ENCODE assay signal across 21 mouse cellular contexts in the genomic region with DNA sequence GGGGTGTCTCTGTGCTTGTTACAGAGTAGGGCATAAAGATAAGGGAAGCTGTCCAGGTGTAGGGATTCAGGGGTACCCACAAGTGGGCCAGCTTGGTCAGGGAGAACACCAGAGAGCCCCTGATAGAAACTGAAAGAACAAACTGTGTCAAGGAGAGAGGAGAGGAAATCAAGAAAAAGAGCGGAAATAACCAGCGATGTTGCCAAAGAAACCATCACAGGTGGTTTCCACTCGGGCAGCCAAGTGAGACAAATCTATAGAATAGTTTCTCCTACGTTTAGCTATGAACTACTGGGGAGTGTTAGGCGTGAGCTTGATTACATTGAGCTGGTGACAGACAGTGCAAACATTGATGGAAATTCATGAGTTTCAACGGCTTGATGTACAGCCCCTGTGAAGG.
DNase-seq lines count a peak whose midpoint lies in the region; ATAC-seq and TF ChIP-seq lines count a peak whose summit lies in the region.
"Had no signal": no experiment of that assay in that cellular context is flagged by ENCODE, and none has a peak within 500 bp of the region (broad histone marks: within the 10 kb centered on the region; RNA-seq: fewer than 3 reads in every experiment).

No protein-coding gene starts in this region.

- ATAC-seq in megakaryocyte, adult 5-6 weeks (ENCODE audit: poor library complexity, severe bottlenecking) = peak; percentile 36
- ATAC-seq: intestine, embryonic 16.5 days had no signal

- H3K36me3 ChIP-seq in thymus, adult 2 months (ENCODE audit: control insufficient read depth, insufficient read depth, low read length) = no peaks in the 10 kb centered on the region
- H3K36me3 ChIP-seq: embryonic facial prominence, embryonic 15.5 days; forebrain, embryonic 10.5 days; heart, embryonic 15.5 days; hindbrain, embryonic 13.5 days; limb, embryonic 15.5 days; lung, embryonic 15.5 days; neural tube, embryonic 13.5 days had no signal

- H3K27ac ChIP-seq in thymus, adult 2 months (ENCODE audit: control insufficient read depth, insufficient read depth, low read length) = no peak overlapping the region
- H3K27ac ChIP-seq: embryonic facial prominence, embryonic 15.5 days; forebrain, embryonic 10.5 days; heart, embryonic 15.5 days; hindbrain, embryonic 13.5 days; limb, embryonic 15.5 days; lung, embryonic 15.5 days; neural tube, embryonic 13.5 days had no signal

- H3K27me3 ChIP-seq in thymus, adult 2 months (ENCODE audit: control insufficient read depth, insufficient read depth, low read length) = no peaks in the 10 kb centered on the region
- H3K27me3 ChIP-seq: embryonic facial prominence, embryonic 15.5 days; heart, embryonic 15.5 days; hindbrain, embryonic 13.5 days; limb, embryonic 15.5 days; lung, embryonic 15.5 days; neural tube, embryonic 13.5 days had no signal

- intact Hi-C loops in heart, postnatal 25 days (cut with DNase I) = no loop called here

- peaks cover 2% of the 10 kb centered on the region; the same call in 1 of the 2 replicates for H3K4me1 ChIP-seq in thymus, adult 2 months (replicated peaks; ENCODE audit: control insufficient read depth, insufficient read depth, low read length)
- H3K4me1 ChIP-seq: embryonic facial prominence, embryonic 15.5 days; forebrain, embryonic 10.5 days; heart, embryonic 15.5 days; hindbrain, embryonic 13.5 days; limb, embryonic 15.5 days; lung, embryonic 15.5 days; neural tube, embryonic 13.5 days had no signal

- peak; percentile 4 for DNase-seq in adrenal gland, postnatal 14 days
- no peak for DNase-seq in adrenal gland, postnatal 10 days
- peak; percentile 22 for DNase-seq in thymus, adult 2 months
- no peak for DNase-seq in thymus, postnatal 0 days (ENCODE audit: low spot score)
- peak; percentile 18 for DNase-seq in thymus, postnatal 25 days
- DNase-seq in heart, postnatal 25 days (ENCODE audit: low spot score) = no peak
- DNase-seq in urinary bladder, adult 2 months (ENCODE audit: low spot score) = no peak
- DNase-seq: cerebellum, postnatal 10 days; embryo, embryonic 11 days; heart, adult 11 months; kidney, postnatal 36 days; right cerebral cortex, postnatal 25 days had no signal

- 8% methylated on average over 6 of the region's 6 CpGs for WGBS in thymus, adult 2 months

- TF ChIP-seq POLR2A in thymus, adult 2 months (IDR thresholded peaks at IDR 0.05; ENCODE audit: control insufficient read depth, extremely low read depth, insufficient read depth, low read length, poor library complexity) = no peak

- no peak for TF ChIP-seq CTCF in thymus, adult 2 months (IDR thresholded peaks at IDR 0.05; ENCODE audit: borderline replicate concordance, control insufficient read depth, extremely low read depth, insufficient read depth, low read length, poor library complexity)

- H3K4me3 ChIP-seq in thymus, adult 2 months (ENCODE audit: control insufficient read depth, insufficient read depth, low read length) = no peak overlapping the region
- H3K4me3 ChIP-seq: embryonic facial prominence, embryonic 15.5 days; forebrain, embryonic 10.5 days; heart, embryonic 15.5 days; hindbrain, embryonic 13.5 days; limb, embryonic 15.5 days; lung, embryonic 15.5 days; neural tube, embryonic 13.5 days had no signal

Comparison
In these comparisons a context has a peak if more than half of its experiments do, and no peak if none do; other contexts are left out.
1. DNase-seq: peak in adrenal gland, postnatal 14 days (single experiment), thymus, adult 2 months (single experiment) and thymus, postnatal 25 days (single experiment); none in adrenal gland, postnatal 10 days (single experiment), thymus, postnatal 0 days (single experiment), heart, postnatal 25 days (single experiment) and urinary bladder, adult 2 months (single experiment).